Mouse (Mus musculus): Measurements from ENCODE around the gene Dnaja2.

GRCm38 (mm10) chr8:85559201-85559600 is 4.1 kb upstream of the Dnaja2 start:
- TF ChIP-seq CTCF (IDR thresholded peaks at IDR 0.05; ENCODE audit: borderline replicate concordance, extremely low read depth, insufficient read depth, insufficient read length) (no peak), POLR2A (IDR thresholded peaks at IDR 0.05; ENCODE audit: borderline replicate concordance, extremely low read depth, insufficient read depth, insufficient read length, poor library complexity, severe bottlenecking) (no peak)

All from brain, embryonic 14.5 days (tissue).